Mouse (Mus musculus): ENCODE results near the gene Npr1. TPM values are rescaled to one million over a fixed set of nuclear protein-coding genes. Genes with fewer than 3 reads are reported as not detected.

Npr1 gene
- polyA plus RNA-seq, 1 experiment: not detected

DNA sequence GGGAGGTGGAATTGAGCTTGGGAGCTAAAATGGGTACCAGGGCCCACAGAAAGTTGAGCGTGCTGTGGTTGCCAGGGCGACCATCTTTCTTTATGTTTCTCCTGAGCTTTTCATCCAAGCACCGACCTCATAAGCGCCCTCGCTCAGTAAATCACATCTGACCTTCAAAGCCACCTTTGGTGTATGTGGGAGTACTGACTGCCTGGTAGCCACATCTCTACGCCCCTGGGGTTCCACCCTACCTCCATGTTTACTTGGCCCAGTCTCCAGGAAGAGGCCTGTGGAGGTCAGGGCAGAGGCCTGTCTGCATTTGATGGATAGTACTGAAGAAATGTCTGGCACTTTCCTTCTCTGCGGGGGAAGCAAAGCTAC lies 18.6 kb downstream of the Npr1 start:
- Histone ChIP-seq H3K4me3 (ENCODE audit: insufficient read depth, low read depth, low read length) (no peak overlapping the region), H3K27ac (ENCODE audit: insufficient read depth, low read depth, low read length) (peak overlapping the region; percentile 15; the same call in 1 of the 2 replicates)
- 48% methylated on average over 7 of the region's 7 CpGs for WGBS

DNA sequence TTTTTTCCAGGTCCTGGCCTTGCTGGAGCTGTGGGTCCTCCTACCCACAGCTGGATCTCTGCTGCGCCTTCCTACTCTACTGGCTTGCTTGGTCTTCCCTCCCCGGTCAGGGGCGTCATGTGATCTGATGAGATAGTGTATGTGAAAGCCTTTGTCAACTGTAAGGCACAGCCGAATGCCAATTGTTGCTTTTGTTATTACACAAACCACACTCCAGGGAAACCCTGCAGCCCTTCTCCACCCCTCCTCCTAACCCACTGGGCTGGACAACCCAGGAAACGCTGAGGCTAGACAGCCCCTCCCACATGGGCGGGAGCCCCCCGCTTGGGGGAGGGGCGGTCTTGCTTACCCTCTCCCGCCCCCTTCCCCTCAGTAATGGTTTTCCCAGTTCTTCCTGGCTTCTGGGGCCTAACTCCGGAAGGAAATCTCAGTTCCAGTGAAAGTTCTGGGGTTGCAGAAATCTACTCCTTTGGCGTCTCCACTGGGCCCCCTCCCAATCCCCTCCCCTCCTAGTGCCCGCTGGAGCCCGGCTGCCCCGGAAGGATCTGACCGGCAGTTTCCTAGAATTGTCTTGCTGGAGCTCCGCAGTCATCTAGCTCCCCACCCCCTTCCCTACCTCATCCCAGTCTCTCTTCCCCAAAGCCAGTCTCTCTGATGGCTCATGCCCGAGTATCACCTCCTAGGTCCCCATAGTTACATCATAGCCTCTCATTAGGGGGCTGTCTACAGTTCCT lies 19.1 kb downstream of the Npr1 start:
- TF ChIP-seq POLR2A (IDR thresholded peaks at IDR 0.05; ENCODE audit: insufficient read depth, low read depth, low read length) (0 out of 2 replicates have a peak, but pooled peaks have one; percentile 20), CTCF (IDR thresholded peaks at IDR 0.05; ENCODE audit: insufficient read depth, low read depth, low read length) (no peak)
- peaks cover 19% of the 10 kb centered on the region for H3K4me1 ChIP-seq (ENCODE audit: control insufficient read depth, insufficient read depth, low read length)
- peak overlapping the region; percentile 6 for H3K4me3 ChIP-seq (ENCODE audit: insufficient read depth, low read depth, low read length)
- H3K27ac ChIP-seq (ENCODE audit: insufficient read depth, low read depth, low read length): peak overlapping the region; percentile 15
- 4% methylated on average over 17 of the region's 17 CpGs for WGBS

More for the DNA sequence above, 18.6 kb downstream of the Npr1 start:
- no peak for TF ChIP-seq CTCF (IDR thresholded peaks at IDR 0.05; ENCODE audit: insufficient read depth, low read depth, low read length)
- no peak for TF ChIP-seq POLR2A (IDR thresholded peaks at IDR 0.05; ENCODE audit: insufficient read depth, low read depth, low read length)
- peaks cover 19% of the 10 kb centered on the region for H3K4me1 ChIP-seq (ENCODE audit: control insufficient read depth, insufficient read depth, low read length)

- TF ChIP-seq POLR2A (IDR thresholded peaks at IDR 0.05; ENCODE audit: insufficient read depth, low read depth, low read length): no peak
- 75% methylated on average over 11 of the region's 11 CpGs for WGBS
- no peak overlapping the region for H3K4me3 ChIP-seq (ENCODE audit: insufficient read depth, low read depth, low read length)
- no peak overlapping the region for H3K27ac ChIP-seq (ENCODE audit: insufficient read depth, low read depth, low read length)
- peaks cover 18% of the 10 kb centered on the region for H3K4me1 ChIP-seq (ENCODE audit: control insufficient read depth, insufficient read depth, low read length)
Observed at GRCm38 (mm10) chr3:90445417-90446200, 20.1 kb downstream of the Npr1 start.

DNA sequence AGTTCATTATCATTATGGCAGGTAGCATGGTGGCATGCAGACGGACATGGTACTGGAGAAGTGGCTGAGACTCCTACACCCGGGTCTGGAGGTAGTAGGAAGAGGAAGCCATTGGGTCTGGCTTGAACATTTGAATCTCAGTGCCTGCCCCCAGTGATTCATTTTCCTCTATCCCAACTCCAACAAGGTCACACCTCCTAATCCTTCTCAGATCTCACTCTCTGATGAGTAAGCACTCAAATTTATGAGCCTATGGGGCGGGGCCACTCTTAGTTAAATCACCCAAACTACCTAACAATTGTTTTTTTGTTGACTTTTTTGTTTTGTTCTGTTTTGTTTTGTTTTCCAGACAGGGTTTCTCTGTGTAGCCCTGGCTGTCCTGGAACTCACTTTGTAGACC lies 21.7 kb downstream of the Npr1 start:
- WGBS: 94% methylated on average over 3 of the region's 3 CpGs
- TF ChIP-seq CTCF (IDR thresholded peaks at IDR 0.05; ENCODE audit: insufficient read depth, low read depth, low read length) (no peak), POLR2A (IDR thresholded peaks at IDR 0.05; ENCODE audit: insufficient read depth, low read depth, low read length) (no peak)
- H3K4me3 ChIP-seq (ENCODE audit: insufficient read depth, low read depth, low read length): no peak overlapping the region
- no peak overlapping the region for H3K27ac ChIP-seq (ENCODE audit: insufficient read depth, low read depth, low read length)
- peaks cover 18% of the 10 kb centered on the region for H3K4me1 ChIP-seq (ENCODE audit: control insufficient read depth, insufficient read depth, low read length)

DNA sequence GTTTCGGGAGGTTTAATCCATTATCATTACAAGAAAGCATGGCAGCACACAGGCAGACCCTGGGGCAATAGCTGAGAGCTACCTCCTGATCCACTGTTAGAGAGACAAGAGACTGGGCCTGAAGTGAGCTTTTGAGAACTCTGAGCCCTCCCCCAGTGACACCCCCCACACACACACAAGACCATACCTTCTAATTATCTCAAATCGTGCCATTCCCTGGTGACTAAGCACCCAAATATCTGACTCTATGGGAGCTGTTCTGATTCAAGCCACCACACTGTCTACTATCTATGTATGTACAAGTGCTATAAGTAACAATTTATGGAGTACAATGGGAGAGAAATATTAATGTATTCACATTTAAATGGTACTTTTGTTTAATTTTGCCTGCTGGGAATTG lies 24.9 kb downstream of the Npr1 start:
- WGBS: 45% methylated on average over 2 of the region's 2 CpGs
- Histone ChIP-seq H3K27ac (ENCODE audit: insufficient read depth, low read depth, low read length) (no peak overlapping the region), H3K4me1 (ENCODE audit: control insufficient read depth, insufficient read depth, low read length) (peaks cover 2% of the 10 kb centered on the region; the same call in 1 of the 2 replicates), H3K4me3 (ENCODE audit: insufficient read depth, low read depth, low read length) (no peak overlapping the region)
- TF ChIP-seq POLR2A (IDR thresholded peaks at IDR 0.05; ENCODE audit: insufficient read depth, low read depth, low read length): no peak
- no peak for TF ChIP-seq CTCF (IDR thresholded peaks at IDR 0.05; ENCODE audit: insufficient read depth, low read depth, low read length)

- H3K4me1 ChIP-seq (ENCODE audit: control insufficient read depth, insufficient read depth, low read length): 0 out of 2 replicates have a peak, but pooled peaks cover 2% of the 10 kb centered on the region
- TF ChIP-seq POLR2A (IDR thresholded peaks at IDR 0.05; ENCODE audit: insufficient read depth, low read depth, low read length): no peak
- TF ChIP-seq CTCF (IDR thresholded peaks at IDR 0.05; ENCODE audit: insufficient read depth, low read depth, low read length): no peak
- H3K4me3 ChIP-seq (ENCODE audit: insufficient read depth, low read depth, low read length): no peak overlapping the region
- 72% methylated on average over 4 of the region's 4 CpGs for WGBS
- H3K27ac ChIP-seq (ENCODE audit: insufficient read depth, low read depth, low read length): no peak overlapping the region
Observed at GRCm38 (mm10) chr3:90437131-90437530, 28.5 kb downstream of the Npr1 start.

GRCm38 (mm10) chr3:90434073-90434730 lies 31.5 kb downstream of the Npr1 start:
- peak overlapping the region; percentile 66; the same call in 1 of the 2 replicates for H3K4me3 ChIP-seq (ENCODE audit: insufficient read depth, low read depth, low read length)
- 33% methylated on average over 11 of the region's 11 CpGs for WGBS
- TF ChIP-seq POLR2A (IDR thresholded peaks at IDR 0.05; ENCODE audit: insufficient read depth, low read depth, low read length) (no peak), CTCF (IDR thresholded peaks at IDR 0.05; ENCODE audit: insufficient read depth, low read depth, low read length) (no peak)
- no peak overlapping the region for H3K27ac ChIP-seq (ENCODE audit: insufficient read depth, low read depth, low read length)
- H3K4me1 ChIP-seq (ENCODE audit: control insufficient read depth, insufficient read depth, low read length): peaks cover 2% of the 10 kb centered on the region; the same call in 1 of the 2 replicates

- under 1% methylated on average over 52 of the region's 52 CpGs for WGBS
- Histone ChIP-seq H3K4me1 (ENCODE audit: control insufficient read depth, insufficient read depth, low read length) (peaks cover 3% of the 10 kb centered on the region; the same call in 1 of the 2 replicates), H3K27ac (ENCODE audit: insufficient read depth, low read depth, low read length) (peak within 1 kb of the TSS; percentile 88), H3K4me3 (ENCODE audit: insufficient read depth, low read depth, low read length) (peak within 1 kb of the TSS; percentile 66)
- TF ChIP-seq POLR2A (IDR thresholded peaks at IDR 0.05; ENCODE audit: insufficient read depth, low read depth, low read length): peak; percentile 77
- TF ChIP-seq CTCF (IDR thresholded peaks at IDR 0.05; ENCODE audit: insufficient read depth, low read depth, low read length): no peak
Observed at GRCm38 (mm10) chr3:90433381-90434020, 32.2 kb downstream of the Npr1 start, which contains the start of gene Ints3. Gene Ints3, minus strand, starts transcription at chr3:90433622.

All from olfactory bulb, adult 2 months (tissue).